Mouse (Mus musculus) embryonic facial prominence, embryonic 14.5 days (tissue): ENCODE data around the gene Chst8. TPM values are rescaled to one million over a fixed set of nuclear protein-coding genes. Genes with fewer than 3 reads are reported as not detected.
A peak's percentile ranks its signal among the peaks of the same experiment; 100 is the strongest.

ENCODE experiments used
- ATAC-seq: fragments of 200-750 bp; cut with Nextera tagmentation; 2 replicates; pipeline ENCODE4 v1.8.0; 2017; ENCODE audit warnings: low read depth, moderate number of reproducible peaks, moderate TSS enrichment
- DNase-seq: peaks from one replicate; pipeline ENCODE4 v3.0.0-alpha.2; 2015; ENCODE audit warnings: low spot score
- H3K27ac ChIP-seq: fragments of 300-500 bp; sonication (generic); replicated peaks from 2 replicates; pipeline ENCODE4 v1.5.1; 2014; ENCODE audit warnings: low read depth, mild to moderate bottlenecking, low read length, moderate library complexity
- H3K27me3 ChIP-seq: fragments of 300-500 bp; sonication (generic); replicated peaks from 2 replicates; pipeline ENCODE4 v1.6.1; 2014; ENCODE audit warnings: low read length; ENCODE audit not compliant: control insufficient read depth, insufficient read depth
- H3K36me3 ChIP-seq: fragments of 300-500 bp; sonication (generic); 2 replicates; pipeline ENCODE4 v1.6.1; 2014; ENCODE audit warnings: low read length, mixed read lengths; ENCODE audit not compliant: control insufficient read depth, insufficient read depth
- H3K4me1 ChIP-seq: fragments of 300-500 bp; sonication (generic); 2 replicates; pipeline ENCODE4 v1.6.1; 2014; ENCODE audit warnings: antibody characterized with exemption, low read length; ENCODE audit not compliant: control insufficient read depth, insufficient read depth
- H3K4me2 ChIP-seq: fragments of 300-500 bp; sonication (generic); 2 replicates; pipeline ENCODE4 v1.6.1; 2014; ENCODE audit warnings: low read depth, mild to moderate bottlenecking, low read length, moderate library complexity, mixed read lengths
- H3K4me3 ChIP-seq: fragments of 300-500 bp; sonication (generic); 2 replicates; pipeline ENCODE4 v1.5.1; 2014; ENCODE audit warnings: low read depth, mild to moderate bottlenecking, low read length
- H3K9ac ChIP-seq: fragments of 300-500 bp; sonication (generic); 2 replicates; pipeline ENCODE4 v1.6.1; 2014; ENCODE audit warnings: low read depth, mild to moderate bottlenecking, low read length, moderate library complexity, mixed read lengths
- H3K9me3 ChIP-seq: fragments of 300-500 bp; sonication (generic); 2 replicates; pipeline ENCODE4 v1.6.1; 2016; ENCODE audit warnings: low read length; ENCODE audit not compliant: control insufficient read depth
- WGBS: fragments of 180-500 bp; shearing (Covaris S2); extraction: QIAGEN DNeasy Blood & Tissue Kit; methylation state at CpG from one replicate; pipeline ENCODE4 v1.1.7; 2014; 5-methylcytosine and 5-hydroxymethylcytosine counted together
- polyA plus RNA-seq: library from polyadenylated mRNA; unstranded; fragments of >200 nt; fragmentation: Nextera tagmentation; extraction: Ambion mirVana; gene quantifications from 2 replicates; pipeline ENCODE4 v1.2.1, GENCODE M21; 2014

Chst8 gene
- polyA plus RNA-seq: 5.3 and 6.4 TPM in 2 replicates

DNA sequence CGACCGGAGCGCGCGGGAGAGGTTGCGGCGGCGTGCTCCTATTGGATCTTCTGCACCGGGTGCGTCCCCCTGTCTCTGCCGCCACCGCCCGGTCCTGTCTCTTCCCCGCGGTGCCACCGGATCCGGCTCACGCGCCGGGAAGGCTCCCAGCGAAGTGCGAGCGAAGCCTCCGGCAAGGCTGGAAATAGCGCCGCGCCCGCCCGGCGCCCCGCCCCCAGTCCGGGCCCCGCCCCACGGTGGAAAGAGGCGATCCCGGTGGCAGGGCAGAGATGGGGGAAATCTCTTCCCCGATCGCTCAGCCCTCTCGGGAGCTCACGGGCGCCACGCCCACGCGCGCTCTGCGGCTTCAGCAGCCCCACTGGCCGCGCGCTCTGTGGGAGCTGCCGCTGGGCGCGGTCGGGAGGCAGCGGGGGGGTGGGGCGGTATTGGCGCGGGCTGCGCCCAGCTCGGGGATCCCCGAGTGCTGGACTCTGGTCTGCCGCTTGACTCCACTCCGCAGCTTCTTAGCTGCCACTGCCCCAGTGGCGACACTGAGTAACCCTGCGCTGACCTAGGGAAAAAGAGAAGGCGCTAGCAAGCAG, at the start of gene Chst8:
TSS of gene Chst8 (minus strand) at position 181 of the 581 bp plus-strand sequence.
- no peak within 1 kb of the TSS for H3K27ac ChIP-seq
- peak within 1 kb of the TSS; percentile 52 for H3K9ac ChIP-seq
- H3K4me3 ChIP-seq: peak within 1 kb of the TSS; percentile 55
- H3K4me1 ChIP-seq: peaks cover 7% of the 10 kb centered on the region; the same call in 1 of the 2 replicates
- WGBS: 2% methylated on average over 30 of the region's 65 CpGs
- H3K4me2 ChIP-seq: peak within 1 kb of the TSS; percentile 77
- H3K27me3 ChIP-seq: peaks cover 58% of the 10 kb centered on the region
- no peaks in the 10 kb centered on the region for H3K36me3 ChIP-seq
- no peaks in the 10 kb centered on the region for H3K9me3 ChIP-seq
- peak; percentile 89 for ATAC-seq
- DNase-seq: peak; percentile 81

DNA sequence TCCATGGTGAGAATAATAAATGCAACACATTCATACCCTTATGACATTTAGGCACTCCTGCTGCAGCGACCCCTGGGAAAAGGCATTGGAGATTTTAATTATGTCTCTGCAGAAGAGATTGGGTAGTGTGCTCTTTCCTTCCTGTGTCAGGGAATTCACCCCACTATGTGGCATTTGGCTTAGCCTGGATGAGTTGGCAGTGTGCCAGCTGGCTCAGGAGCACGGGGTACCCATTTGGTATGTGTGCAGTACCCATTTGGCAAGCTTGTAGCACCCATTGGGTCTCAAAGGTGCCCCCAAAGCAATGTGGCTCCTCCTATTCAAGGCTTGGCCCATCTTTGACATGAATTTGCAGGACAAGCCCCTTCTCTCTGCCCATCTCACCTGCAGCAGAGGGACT, 45.8 kb upstream of the Chst8 start:
- Histone ChIP-seq H3K9me3 (no peaks in the 10 kb centered on the region), H3K4me2 (no peak overlapping the region), H3K9ac (no peak overlapping the region), H3K27me3 (no peaks in the 10 kb centered on the region), H3K27ac (no peak overlapping the region), H3K4me1 (no peaks in the 10 kb centered on the region), H3K4me3 (no peak overlapping the region), H3K36me3 (no peaks in the 10 kb centered on the region)
- ATAC-seq: no peak
- no peak for DNase-seq
- 59% methylated on average over 2 of the region's 2 CpGs for WGBS

DNA sequence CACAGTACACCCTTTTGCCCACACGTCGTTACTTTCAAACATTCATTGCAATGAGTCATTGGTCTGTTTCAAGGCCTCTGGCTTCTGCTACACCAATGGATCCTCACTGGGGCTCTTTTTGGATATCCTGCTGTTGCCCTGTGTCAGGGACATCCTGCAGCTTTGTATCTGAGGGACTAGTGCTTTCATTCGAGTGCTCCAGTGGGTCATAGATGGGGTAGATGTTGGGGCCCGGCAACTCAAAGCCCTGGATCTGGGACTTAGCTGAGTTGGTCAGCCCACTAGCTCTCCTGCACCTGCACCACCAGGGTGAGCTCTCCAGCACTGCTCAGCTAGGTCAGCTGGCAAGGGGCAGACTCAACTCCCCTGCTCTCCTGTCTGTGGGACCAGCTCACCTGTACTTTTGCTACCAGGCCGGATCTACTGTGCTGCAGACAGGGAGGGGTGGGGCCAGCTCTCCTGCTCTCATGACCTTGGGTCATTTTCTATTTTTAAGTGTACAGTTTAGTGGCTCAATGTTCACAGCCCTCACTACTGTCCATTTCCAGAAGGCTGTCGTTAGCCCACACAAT, 42.4 kb upstream of the Chst8 start:
- H3K4me3 ChIP-seq: no peak overlapping the region
- no peak for ATAC-seq
- no peak for DNase-seq
- no peak overlapping the region for H3K27ac ChIP-seq
- no peaks in the 10 kb centered on the region for H3K9me3 ChIP-seq
- no peak overlapping the region for H3K9ac ChIP-seq
- 75% methylated on average over 6 of the region's 6 CpGs for WGBS
- H3K4me2 ChIP-seq: no peak overlapping the region
- no peaks in the 10 kb centered on the region for H3K27me3 ChIP-seq
- no peaks in the 10 kb centered on the region for H3K4me1 ChIP-seq
- H3K36me3 ChIP-seq: no peaks in the 10 kb centered on the region

DNA sequence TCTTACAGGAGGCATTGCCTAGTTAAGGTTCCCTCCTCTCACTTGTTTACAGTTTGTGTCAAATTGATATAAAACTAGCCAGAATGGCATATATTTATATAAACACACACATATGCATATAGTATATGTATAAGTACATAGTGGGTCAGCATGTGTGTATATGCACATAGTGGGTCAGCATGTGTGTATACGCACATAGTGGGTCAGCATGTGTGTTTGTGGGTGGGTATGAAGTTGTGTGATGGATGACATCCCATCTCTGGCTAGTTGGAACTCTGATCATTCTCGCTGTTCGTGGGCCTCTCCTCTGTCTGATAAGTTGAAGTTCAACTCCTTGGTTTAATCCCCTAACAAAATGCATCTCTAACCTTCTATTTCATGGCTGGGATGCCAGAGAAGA, 40.9 kb upstream of the Chst8 start:
- Histone ChIP-seq H3K27me3 (no peaks in the 10 kb centered on the region), H3K4me1 (no peaks in the 10 kb centered on the region), H3K4me2 (no peak overlapping the region), H3K4me3 (no peak overlapping the region), H3K27ac (no peak overlapping the region), H3K36me3 (no peaks in the 10 kb centered on the region), H3K9me3 (no peaks in the 10 kb centered on the region), H3K9ac (no peak overlapping the region)
- DNase-seq (no peak), ATAC-seq (no peak)
- 85% methylated on average over 3 of the region's 3 CpGs for WGBS

DNA sequence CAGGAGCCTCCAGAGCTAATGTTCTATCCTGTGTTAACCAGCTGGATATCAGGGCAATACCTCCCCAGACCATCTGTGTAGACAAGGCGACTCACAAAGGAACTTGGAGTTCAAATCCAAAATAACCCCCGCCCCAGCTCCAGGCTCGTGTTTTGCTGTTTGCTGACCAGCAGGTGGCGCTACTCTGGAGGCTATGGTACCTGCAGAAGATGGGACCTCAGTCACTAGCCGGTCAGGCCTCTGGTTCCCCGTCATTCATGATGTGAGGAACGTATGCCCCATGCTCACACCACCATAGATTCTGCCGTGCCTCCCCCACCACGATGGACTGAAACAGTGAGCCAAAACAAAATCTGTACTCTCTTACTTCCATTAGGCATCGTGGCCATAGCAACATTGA, 37.1 kb upstream of the Chst8 start:
- Histone ChIP-seq H3K9ac (no peak overlapping the region), H3K4me1 (no peaks in the 10 kb centered on the region), H3K36me3 (no peaks in the 10 kb centered on the region), H3K27ac (no peak overlapping the region), H3K4me3 (no peak overlapping the region), H3K9me3 (no peaks in the 10 kb centered on the region), H3K4me2 (no peak overlapping the region), H3K27me3 (no peaks in the 10 kb centered on the region)
- 42% methylated on average over 10 of the region's 10 CpGs for WGBS
- no peak for DNase-seq
- no peak for ATAC-seq

DNA sequence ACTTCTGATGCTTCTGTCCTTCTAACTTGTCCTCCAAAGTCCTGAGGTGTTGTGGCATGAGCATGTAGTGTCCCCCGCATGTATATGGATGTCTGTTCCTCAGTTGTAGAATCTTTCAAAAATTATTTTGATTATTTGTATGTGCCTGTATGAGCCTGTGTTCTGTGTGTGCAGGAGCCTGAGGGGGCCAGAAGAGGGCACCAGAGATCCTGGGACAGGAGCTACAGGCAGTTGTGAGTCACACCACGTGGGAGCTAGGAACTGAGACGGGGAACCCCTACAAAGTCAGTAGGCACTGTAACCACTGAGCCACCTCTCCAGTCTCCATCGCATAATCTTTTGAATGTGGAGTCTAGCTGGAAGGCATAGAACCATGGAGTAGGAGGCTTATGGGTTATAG, 36.3 kb upstream of the Chst8 start:
- ATAC-seq (no peak), DNase-seq (no peak)
- no peak overlapping the region for H3K27ac ChIP-seq
- no peaks in the 10 kb centered on the region for H3K9me3 ChIP-seq
- H3K4me1 ChIP-seq: no peaks in the 10 kb centered on the region
- H3K27me3 ChIP-seq: no peaks in the 10 kb centered on the region
- no peak overlapping the region for H3K9ac ChIP-seq
- 96% methylated on average over 4 of the region's 4 CpGs for WGBS
- no peak overlapping the region for H3K4me3 ChIP-seq
- no peaks in the 10 kb centered on the region for H3K36me3 ChIP-seq
- no peak overlapping the region for H3K4me2 ChIP-seq

DNA sequence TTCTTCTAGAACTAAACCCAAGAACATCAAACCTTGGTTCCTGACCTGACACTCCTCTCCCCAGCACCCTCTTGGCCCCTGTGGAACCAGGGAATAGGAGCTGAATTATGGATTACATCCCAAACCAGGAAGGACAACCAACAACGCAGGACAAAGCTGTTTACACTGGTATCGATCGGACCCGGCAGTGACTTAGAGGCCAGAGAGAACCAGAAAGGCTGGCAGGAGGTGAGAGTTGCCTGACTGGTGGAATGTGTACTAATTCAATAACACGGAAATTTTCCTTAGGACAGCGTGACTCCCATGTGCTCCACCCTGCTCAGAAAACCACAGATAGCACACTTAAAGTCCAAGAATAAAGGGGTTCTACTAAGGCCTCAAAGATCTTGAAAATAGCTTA, 35.4 kb upstream of the Chst8 start:
- no peak overlapping the region for H3K4me3 ChIP-seq
- WGBS: 78% methylated on average over 6 of the region's 6 CpGs
- H3K27ac ChIP-seq: no peak overlapping the region
- H3K27me3 ChIP-seq: no peaks in the 10 kb centered on the region
- no peaks in the 10 kb centered on the region for H3K9me3 ChIP-seq
- H3K4me2 ChIP-seq: no peak overlapping the region
- H3K4me1 ChIP-seq: no peaks in the 10 kb centered on the region
- no peaks in the 10 kb centered on the region for H3K36me3 ChIP-seq
- DNase-seq (no peak), ATAC-seq (no peak)
- H3K9ac ChIP-seq: no peak overlapping the region

DNA sequence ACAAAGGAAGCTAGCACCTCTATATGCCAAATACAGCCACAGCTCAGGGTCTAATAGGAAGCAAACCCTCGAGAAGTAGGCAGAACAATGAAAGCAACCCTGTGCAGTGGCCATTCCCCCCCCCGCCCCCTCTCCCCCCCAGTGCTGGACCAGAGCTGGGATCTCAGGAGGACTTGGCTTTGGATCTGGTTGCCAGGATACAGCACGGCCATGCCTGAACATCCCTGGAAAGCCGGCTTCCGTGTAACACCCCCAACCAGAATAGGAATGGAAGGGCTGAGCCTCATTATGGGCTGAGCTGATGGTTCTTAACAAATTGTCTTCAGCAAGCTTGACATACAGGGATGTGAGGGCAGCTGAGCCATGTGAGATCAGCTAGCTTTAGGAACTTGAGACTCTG, 34.9 kb upstream of the Chst8 start:
- Histone ChIP-seq H3K27ac (no peak overlapping the region), H3K4me3 (no peak overlapping the region), H3K4me2 (no peak overlapping the region), H3K27me3 (no peaks in the 10 kb centered on the region), H3K4me1 (no peaks in the 10 kb centered on the region), H3K36me3 (no peaks in the 10 kb centered on the region), H3K9me3 (no peaks in the 10 kb centered on the region), H3K9ac (no peak overlapping the region)
- DNase-seq (no peak), ATAC-seq (no peak)
- 51% methylated on average over 5 of the region's 5 CpGs for WGBS

DNA sequence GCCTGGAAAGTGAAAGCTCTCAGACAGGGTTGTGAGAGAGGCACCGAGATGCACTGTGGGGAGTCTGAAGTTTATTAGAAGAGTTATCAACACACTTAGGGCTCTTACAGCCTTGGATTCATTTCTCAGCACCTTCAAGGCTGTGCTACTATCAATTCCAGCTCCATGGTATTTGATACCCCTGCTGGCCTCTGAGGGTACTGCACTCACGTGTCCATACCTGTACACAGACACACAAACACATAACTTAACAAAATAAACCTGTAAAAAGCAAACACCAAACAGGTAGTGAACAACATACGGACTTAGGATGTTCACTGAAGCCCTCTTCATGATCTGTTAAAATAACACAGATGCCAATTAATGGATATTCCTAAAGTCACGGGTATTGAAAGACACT, 26.2 kb upstream of the Chst8 start:
- DNase-seq (no peak), ATAC-seq (no peak)
- Histone ChIP-seq H3K4me3 (no peak overlapping the region), H3K27me3 (no peaks in the 10 kb centered on the region), H3K9ac (no peak overlapping the region), H3K36me3 (no peaks in the 10 kb centered on the region), H3K4me1 (no peaks in the 10 kb centered on the region), H3K9me3 (no peaks in the 10 kb centered on the region), H3K4me2 (no peak overlapping the region), H3K27ac (no peak overlapping the region)
- 88% methylated on average over 4 of the region's 4 CpGs for WGBS
